Mouse (Mus musculus) left cerebral cortex, postnatal 10 days (tissue): Measurements from ENCODE around the gene 1700013F07Rik. TPM values are rescaled to one million over a fixed set of nuclear protein-coding genes. Genes with fewer than 3 reads are reported as not detected.

ENCODE experiments used
- DNase-seq, 2 experiments: peaks; one replicate each; pipeline ENCODE4 v3.0.0; 2021 to 2022; ENCODE audit warnings: low spot score in 2 of 2, mixed read lengths in 1 of 2; ENCODE audit errors: extremely low spot score in 1 of 2
- intact Hi-C: fragments of 180-260 bp; cut with DNase I; formaldehyde crosslinking; loops from one replicate; pipeline ENCODE4 v1.15.1; 2025
- microRNA-seq: library from miRNA; unstranded; fragments of <30 nt; microRNA quantifications from one replicate; pipeline ENCODE4 v1.2.0, GENCODE M21; 2022
- total RNA-seq, 2 experiments: library from RNA; stranded (reverse); gene quantifications; 2 replicates each; pipeline ENCODE4 v1.2.3; 2021

The 1700013F07Rik gene
- total RNA-seq, 2 experiments from 2014 or later: 2.3 to 2.9 TPM

DNA sequence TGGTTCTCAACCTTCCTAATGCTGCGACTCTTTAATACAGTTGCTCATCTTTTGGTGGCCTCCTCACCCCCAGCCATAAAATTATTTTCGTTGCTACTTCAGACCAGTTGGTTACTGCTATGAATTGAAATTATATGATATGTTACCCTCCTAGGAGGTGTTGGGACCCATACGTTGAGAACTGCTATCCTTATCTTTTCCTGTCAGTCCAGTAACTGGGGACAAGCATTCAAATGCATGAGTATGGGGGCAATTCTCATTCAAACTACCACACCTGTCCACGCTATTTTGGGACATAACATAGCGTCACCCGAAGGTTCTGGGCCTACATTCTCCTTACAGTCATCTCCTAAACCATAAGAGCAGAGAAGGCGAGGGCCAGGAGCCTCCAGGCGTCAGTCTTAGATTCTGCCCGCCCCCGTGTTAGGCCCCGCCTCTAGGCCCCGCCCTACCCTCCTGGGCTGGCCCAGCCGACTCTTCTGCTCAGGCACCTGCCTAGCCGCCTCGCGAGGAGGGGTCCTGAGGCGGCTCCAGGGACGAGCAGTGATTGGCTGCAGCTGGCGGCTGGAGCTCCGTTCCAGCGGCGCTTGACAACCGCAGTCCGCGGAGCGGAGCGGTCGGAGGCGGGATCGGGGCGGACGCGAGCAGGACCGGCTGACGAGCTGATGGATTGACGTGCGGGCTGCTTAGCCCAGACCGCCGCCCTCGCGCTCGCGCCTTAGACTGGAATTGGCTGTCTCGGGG lies 57.0 kb downstream of the 1700013F07Rik start, which contains the start of gene Wdr47:
Gene Wdr47, plus strand, starts transcription at position 494 of the 744 bp plus-strand sequence.
- DNase-seq: peak; percentile 92 to 98
- intact Hi-C loops: no loop called here

GRCm38 (mm10) chr3:108591530-108592522 lies 57.9 kb downstream of the 1700013F07Rik start:
- intact Hi-C loops: no loop called here
- no peak for DNase-seq

Small RNAs within 50 kb of the gene (microRNA-seq; reads per million reads assigned to microRNA genes)
- not detected for gene Gm22860

Other genes starting within 250 kb of the 1700013F07Rik start
- not detected for gene Mybphl, start 169.2 kb upstream of the 1700013F07Rik start, total RNA-seq
- 1 to 10 TPM; 6.9 to 10.0 TPM for gene Psrc1, start 150.3 kb upstream of the 1700013F07Rik start, total RNA-seq
- gene Celsr2, start 118.6 kb upstream of the 1700013F07Rik start, total RNA-seq: 100 to 1,000 TPM; 168 to 169 TPM
- gene Sars, start 88.9 kb upstream of the 1700013F07Rik start, total RNA-seq: 100 to 1,000 TPM; 212 to 216 TPM
- gene 5330417C22Rik, start 2.4 kb downstream of the 1700013F07Rik start, total RNA-seq: 10 to 100 TPM; 19.9 to 22.2 TPM
- gene Tmem167b, start 28.3 kb downstream of the 1700013F07Rik start, total RNA-seq: 10 to 100 TPM; 40.3 to 41.0 TPM
- gene Taf13, start 37.5 kb downstream of the 1700013F07Rik start, total RNA-seq: 10 to 100 TPM; 25.2 to 26.6 TPM
- 100 to 1,000 TPM; 150 to 164 TPM for gene Wdr47, start 57.1 kb downstream of the 1700013F07Rik start, total RNA-seq
- 10 to 100 TPM; 23.5 to 28.2 TPM for gene Clcc1, start 119.8 kb downstream of the 1700013F07Rik start, total RNA-seq
- 10 to 100 TPM; 12.8 to 13.4 TPM for gene Gpsm2, start 188.2 kb downstream of the 1700013F07Rik start, total RNA-seq
- gene Aknad1, start 205.5 kb downstream of the 1700013F07Rik start, total RNA-seq: under 1 TPM in 1 of 2 experiments, not detected in 1; 0.28 TPM